Mouse (Mus musculus) bone marrow macrophage, adult 2 months (primary cell): ENCODE data around the gene Tubg2. TPM values are rescaled to one million over a fixed set of nuclear protein-coding genes. Genes with fewer than 3 reads are reported as not detected.

Experiments
- H3K27ac ChIP-seq: 2 replicates; pipeline ENCODE4 v1.5.1; 2012; ENCODE audit warnings: low read depth, low read length; ENCODE audit not compliant: insufficient read depth
- H3K4me1 ChIP-seq: 2 replicates; pipeline ENCODE4 v1.6.1; 2012; ENCODE audit warnings: low read length; ENCODE audit not compliant: control insufficient read depth, insufficient read depth
- H3K4me3 ChIP-seq: 2 replicates; pipeline ENCODE4 v1.5.1; 2012; ENCODE audit warnings: mild to moderate bottlenecking, low read length, moderate library complexity; ENCODE audit not compliant: insufficient read depth
- CTCF ChIP-seq: IDR thresholded peaks from 2 replicates; pipeline ENCODE4 v1.5.1; 2012; ENCODE audit warnings: low read depth, mild to moderate bottlenecking, low read length, moderate library complexity
- POLR2A ChIP-seq: IDR thresholded peaks from 2 replicates; pipeline ENCODE4 v1.6.1; 2012; ENCODE audit warnings: mild to moderate bottlenecking, low read depth, low read length, borderline replicate concordance
- polyA plus RNA-seq: library from polyadenylated mRNA; stranded (reverse); fragments of >200 nt; gene quantifications from 2 replicates; pipeline ENCODE4 v1.2.4, GENCODE M21; 2012; ENCODE audit not compliant: missing spikeins, insufficient read depth, insufficient read length

Gene Tubg2
- polyA plus RNA-seq, 1 experiment, result not detected

DNA sequence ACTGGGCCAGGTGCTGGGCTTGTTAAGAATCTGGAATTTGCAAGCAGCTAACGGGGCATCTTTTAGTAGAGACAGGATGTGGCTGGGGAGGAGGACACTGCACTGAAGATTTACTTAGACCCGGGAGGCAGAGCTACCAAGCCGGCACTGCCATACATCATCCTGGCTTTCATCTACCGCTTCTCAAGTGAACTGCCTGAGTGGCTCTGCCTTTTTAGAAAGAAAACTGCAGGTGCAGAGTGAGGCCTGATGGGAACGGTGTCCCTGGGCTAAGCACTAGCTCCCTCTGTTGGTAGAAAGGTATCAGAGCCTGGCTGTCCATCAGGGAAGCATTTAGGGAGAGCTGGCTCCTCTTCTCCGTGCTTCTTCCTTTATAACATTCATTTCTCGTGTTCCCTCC, 45.3 kb downstream of the Tubg2 start:
- Histone ChIP-seq H3K4me3 (no peak overlapping the region), H3K27ac (no peak overlapping the region), H3K4me1 (no peaks in the 10 kb centered on the region)
- TF ChIP-seq CTCF (peak; percentile 44), POLR2A (no peak)

Other genes starting within 250 kb of the Tubg2 start
- 73.3 and 76.6 TPM in 2 replicates for gene Stat3, start 216.4 kb upstream of the Tubg2 start, polyA plus RNA-seq
- 3.8 and 4.1 TPM in 2 replicates for gene Cavin1, start 185.0 kb upstream of the Tubg2 start, polyA plus RNA-seq
- gene Atp6v0a1, start 146.5 kb upstream of the Tubg2 start, polyA plus RNA-seq, result 163 and 186 TPM in 2 replicates
- gene Naglu, start 85.9 kb upstream of the Tubg2 start, polyA plus RNA-seq, result 59.5 and 64.3 TPM in 2 replicates
- 0.60 TPM in 1 of 2 replicates, not detected in the other for gene Hsd17b1, start 77.5 kb upstream of the Tubg2 start, polyA plus RNA-seq
- gene Coasy, start 73.3 kb upstream of the Tubg2 start, polyA plus RNA-seq, result 16.5 and 19.6 TPM in 2 replicates
- 53.8 and 67.3 TPM in 2 replicates for gene Mlx, start 68.6 kb upstream of the Tubg2 start, polyA plus RNA-seq
- gene Psmc3ip, start 60.5 kb upstream of the Tubg2 start, polyA plus RNA-seq, result 4.1 and 4.8 TPM in 2 replicates
- 52.2 and 62.4 TPM in 2 replicates for gene Retreg3, start 36.0 kb upstream of the Tubg2 start, polyA plus RNA-seq
- gene Tubg1, start 36.0 kb upstream of the Tubg2 start, polyA plus RNA-seq, result 13.3 and 18.6 TPM in 2 replicates
- gene Cntnap1, start 14.6 kb downstream of the Tubg2 start, polyA plus RNA-seq, result 2.5 and 3.2 TPM in 2 replicates
- 4.3 and 6.4 TPM in 2 replicates for gene Plekhh3, start 15.4 kb downstream of the Tubg2 start, polyA plus RNA-seq
- not detected in 2 replicates for gene Ccr10, start 19.5 kb downstream of the Tubg2 start, polyA plus RNA-seq
- gene Ezh1, start 70.6 kb downstream of the Tubg2 start, polyA plus RNA-seq, result 48.6 and 52.5 TPM in 2 replicates
- not detected in 2 replicates for gene Ramp2, start 90.1 kb downstream of the Tubg2 start, polyA plus RNA-seq
- 111 and 114 TPM in 2 replicates for gene Vps25, start 97.8 kb downstream of the Tubg2 start, polyA plus RNA-seq
- not detected in 2 replicates for gene Wnk4, start 104.7 kb downstream of the Tubg2 start, polyA plus RNA-seq
- gene Cntd1, start 123.1 kb downstream of the Tubg2 start, polyA plus RNA-seq, result 1.0 and 1.6 TPM in 2 replicates
- gene Coa3, start 123.2 kb downstream of the Tubg2 start, polyA plus RNA-seq, result 60.1 and 63.3 TPM in 2 replicates
- 78.3 and 80.1 TPM in 2 replicates for gene Becn1, start 146.4 kb downstream of the Tubg2 start, polyA plus RNA-seq
- 48.8 and 53.2 TPM in 2 replicates for gene Psme3, start 160.3 kb downstream of the Tubg2 start, polyA plus RNA-seq
- 1.1 and 1.3 TPM in 2 replicates for gene Aoc2, start 169.2 kb downstream of the Tubg2 start, polyA plus RNA-seq
- 0.20 TPM in 1 of 2 replicates, not detected in the other for gene Aoc3, start 174.7 kb downstream of the Tubg2 start, polyA plus RNA-seq
- gene G6pc, start 211.7 kb downstream of the Tubg2 start, polyA plus RNA-seq, result not detected in 2 replicates